Mouse (Mus musculus): ENCODE measurements around the gene Cep295nl.
A peak's percentile ranks its signal among the peaks of the same experiment; 100 is the strongest.
"Not testable (repeated sequence)": the region's sequence is repeated elsewhere in the genome, so short reads cannot be mapped to it uniquely, and the experiment has no call there.

Gene Cep295nl

GRCm38 (mm10) chr11:118342400-118342981 lies at the start of gene Cep295nl:
Gene Cep295nl, minus strand, starts transcription at chr11:118342500.
- DNase-seq (ENCODE audit: low read depth) = no peak

DNA sequence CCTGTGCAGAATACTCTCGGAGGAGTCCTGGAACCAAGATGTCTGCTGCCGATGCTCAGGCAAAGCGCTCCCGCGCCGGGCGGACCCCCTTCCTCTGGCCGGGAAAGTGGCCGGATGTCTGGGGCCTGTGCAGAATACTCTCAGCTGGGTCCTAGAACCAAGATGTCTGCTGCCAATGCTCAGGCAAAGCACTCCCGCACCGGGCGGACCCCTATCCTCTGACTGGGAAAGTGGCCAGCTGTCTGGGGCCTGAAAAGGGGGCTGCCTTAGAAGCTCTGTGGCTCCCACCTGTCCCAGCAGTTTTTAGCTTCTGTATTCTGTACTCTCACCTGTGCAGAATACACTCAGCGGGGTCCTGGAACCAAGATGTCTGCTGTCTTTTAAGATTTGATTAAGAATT lies 45.5 kb upstream of the Cep295nl start:
- DNase-seq (ENCODE audit: low read depth) = not testable (repeated sequence)

- peak; percentile 73 for DNase-seq (ENCODE audit: low read depth)
Measured at GRCm38 (mm10) chr11:118379251-118380009, 37.1 kb upstream of the Cep295nl start.

DNA sequence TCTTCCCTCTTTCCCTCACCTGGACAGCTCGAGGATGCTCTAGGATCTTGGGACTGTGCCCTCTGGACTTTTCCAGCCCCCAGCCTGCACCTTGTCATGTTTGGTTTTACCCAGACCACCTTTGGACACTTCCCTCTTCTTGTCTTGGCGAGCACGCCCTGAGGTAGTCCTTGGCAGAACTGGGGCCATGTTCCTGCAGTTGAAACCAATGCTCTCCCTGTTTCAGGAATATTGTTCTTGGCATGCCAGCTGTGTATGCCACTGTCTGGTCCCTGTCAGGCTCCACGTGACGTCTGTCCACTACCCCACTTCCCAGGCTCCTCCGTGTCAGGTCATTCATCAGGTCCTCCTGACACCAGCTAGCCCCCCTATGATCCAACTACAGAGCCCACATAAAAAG lies 36.4 kb upstream of the Cep295nl start:
- DNase-seq (ENCODE audit: low read depth) = no peak

- not testable (repeated sequence) for DNase-seq (ENCODE audit: low read depth)
Measured at GRCm38 (mm10) chr11:118376323-118376722, 34.0 kb upstream of the Cep295nl start.

GRCm38 (mm10) chr11:118375881-118376280 lies 33.6 kb upstream of the Cep295nl start:
- no peak for DNase-seq (ENCODE audit: low read depth)

- DNase-seq (ENCODE audit: low read depth) = no peak
Measured at GRCm38 (mm10) chr11:118375461-118375860, 33.2 kb upstream of the Cep295nl start.

DNA sequence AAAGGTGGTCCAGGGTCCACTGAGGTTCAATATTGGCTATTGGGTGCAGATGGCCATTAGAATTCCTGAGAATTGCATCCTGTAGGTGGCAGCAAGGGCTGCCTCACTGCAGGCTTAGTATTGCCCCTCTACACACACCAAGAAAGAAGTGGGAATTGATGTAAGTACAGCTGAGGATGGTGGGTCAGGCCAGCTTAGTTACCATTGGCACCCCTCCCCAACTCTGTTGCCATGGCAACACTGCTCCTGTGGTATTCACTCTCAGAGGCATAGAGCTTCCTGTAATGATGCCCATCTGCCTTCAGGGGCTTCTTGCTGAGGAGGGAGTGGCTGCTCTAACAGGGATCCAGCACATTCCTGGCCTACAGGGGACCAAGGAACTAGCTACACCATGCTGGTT lies 32.7 kb upstream of the Cep295nl start:
- no peak for DNase-seq (ENCODE audit: low read depth)

DNA sequence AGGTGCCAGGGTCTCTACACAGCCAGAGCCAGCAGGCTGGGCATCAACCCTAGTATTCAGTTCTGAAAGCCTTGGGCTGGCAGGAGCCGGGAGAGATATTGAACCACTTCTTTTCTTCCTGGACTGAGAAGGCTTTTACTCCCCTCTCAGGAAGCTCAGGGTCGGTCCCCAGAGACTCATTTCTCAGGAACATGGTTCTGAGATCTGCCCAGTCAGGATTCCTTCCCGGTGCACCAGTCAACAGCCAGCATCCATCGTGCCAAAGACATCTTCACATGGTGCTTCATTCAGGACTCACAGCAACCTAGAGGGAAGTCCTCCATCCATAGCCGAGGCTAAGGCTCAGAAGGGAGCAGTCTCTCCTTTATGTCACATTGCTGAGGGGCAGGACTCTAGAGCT lies 32.2 kb upstream of the Cep295nl start:
- DNase-seq (ENCODE audit: low read depth) = no peak

- peak; percentile 85 for DNase-seq (ENCODE audit: low read depth)
Measured at GRCm38 (mm10) chr11:118372641-118373040, 30.3 kb upstream of the Cep295nl start.

DNA sequence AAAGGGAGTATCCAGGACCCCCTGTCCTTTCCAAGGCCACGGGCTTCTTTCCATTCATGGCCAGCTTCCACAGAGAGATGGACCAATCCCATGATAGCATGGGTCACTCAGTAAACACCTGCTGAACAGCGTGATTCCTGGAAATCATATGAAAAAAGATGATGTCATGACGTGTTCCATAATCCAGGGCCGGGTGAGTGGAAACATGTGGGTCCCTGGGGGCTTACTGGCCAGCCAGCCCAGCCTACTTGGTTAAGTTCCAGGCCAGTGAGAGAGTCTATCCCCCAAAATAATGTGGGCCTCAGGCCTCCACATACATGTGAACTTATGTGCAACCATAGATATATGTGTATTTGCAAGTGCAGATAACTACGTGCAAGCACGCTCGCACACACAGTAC lies 29.6 kb upstream of the Cep295nl start:
- DNase-seq (ENCODE audit: low read depth) = no peak

- no peak for DNase-seq (ENCODE audit: low read depth)
Measured at GRCm38 (mm10) chr11:118369657-118370056, 27.4 kb upstream of the Cep295nl start.

DNA sequence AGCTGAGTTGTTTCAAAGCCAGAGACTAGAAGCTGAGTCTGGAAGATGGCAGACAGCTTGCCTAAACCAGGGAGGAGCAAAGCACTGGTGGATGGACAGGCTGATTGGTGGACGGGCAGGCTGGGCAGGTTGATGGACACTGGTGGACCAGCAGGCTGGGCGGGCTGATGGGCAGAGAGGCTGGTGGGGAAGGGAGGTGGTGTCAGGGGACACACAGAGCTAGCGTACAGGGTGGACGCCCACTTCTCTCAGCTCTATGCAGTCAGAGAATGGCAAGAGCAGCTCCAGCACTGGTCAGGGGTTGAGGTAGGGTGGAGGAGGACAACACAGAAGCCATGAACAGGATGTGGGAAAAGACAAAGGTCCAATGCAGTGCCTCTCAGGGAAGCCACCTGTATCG lies 27.0 kb upstream of the Cep295nl start:
- no peak for DNase-seq (ENCODE audit: low read depth)

DNA sequence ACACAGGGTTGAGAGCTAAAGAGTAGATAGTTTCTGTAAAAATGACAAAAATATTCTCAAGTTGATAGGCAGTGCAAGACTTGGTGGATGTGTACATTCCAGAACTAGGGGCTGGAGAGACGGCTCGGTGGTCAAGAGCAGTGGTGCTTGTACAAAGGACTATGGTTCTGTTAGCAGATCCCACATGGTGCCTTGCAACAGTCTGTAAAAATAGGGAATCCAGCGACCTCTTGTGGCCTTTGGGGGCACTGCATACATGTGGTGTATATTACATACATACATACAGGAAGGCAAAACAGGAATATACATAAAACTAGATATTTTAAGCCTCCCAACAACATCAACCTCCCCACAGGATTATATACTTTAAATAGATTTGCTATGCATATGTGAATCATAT lies 26.0 kb upstream of the Cep295nl start:
- no peak for DNase-seq (ENCODE audit: low read depth)

DNA sequence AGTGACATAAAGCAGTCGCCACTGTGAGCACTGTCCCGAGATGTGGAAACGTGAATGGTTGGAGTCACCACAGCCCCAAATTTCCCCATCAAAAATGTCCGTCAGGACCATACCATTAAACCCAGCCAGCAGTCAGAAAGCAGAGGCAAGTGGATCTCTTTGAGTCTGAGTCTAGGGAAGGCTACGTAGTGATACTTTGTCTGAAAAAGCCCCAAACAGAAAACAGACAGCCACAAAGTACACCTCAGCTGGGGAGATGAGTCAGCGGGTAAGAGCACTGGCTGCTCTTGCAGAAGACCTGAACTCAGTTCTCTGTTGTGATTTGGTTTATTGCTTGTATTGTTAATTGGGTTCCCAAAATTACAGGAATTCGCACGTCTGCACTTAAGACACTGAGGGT lies 24.3 kb upstream of the Cep295nl start:
- DNase-seq (ENCODE audit: low read depth) = no peak

DNA sequence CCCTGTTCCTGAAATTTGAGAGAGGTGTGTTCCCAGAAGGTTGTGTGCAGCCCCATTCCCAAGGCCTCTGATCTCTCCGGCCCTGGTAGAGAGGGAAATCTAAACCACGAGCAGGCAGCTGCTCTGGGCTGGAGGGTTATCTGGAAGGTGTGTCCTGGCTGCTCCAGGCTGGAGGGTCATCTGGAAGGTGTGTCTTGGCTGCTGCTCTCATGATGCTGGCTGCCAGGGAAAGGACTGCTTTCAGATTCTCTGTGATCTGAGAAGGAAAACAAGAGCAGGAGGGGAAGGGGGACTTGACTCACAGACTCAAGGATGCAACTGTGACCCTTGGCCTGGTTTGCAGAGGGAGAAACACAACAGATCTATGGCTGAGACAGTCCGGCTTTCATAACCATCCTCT lies 23.8 kb upstream of the Cep295nl start:
- no peak for DNase-seq (ENCODE audit: low read depth)

- DNase-seq (ENCODE audit: low read depth) = peak; percentile 96
Measured at GRCm38 (mm10) chr11:118365171-118365570, 22.9 kb upstream of the Cep295nl start.

DNA sequence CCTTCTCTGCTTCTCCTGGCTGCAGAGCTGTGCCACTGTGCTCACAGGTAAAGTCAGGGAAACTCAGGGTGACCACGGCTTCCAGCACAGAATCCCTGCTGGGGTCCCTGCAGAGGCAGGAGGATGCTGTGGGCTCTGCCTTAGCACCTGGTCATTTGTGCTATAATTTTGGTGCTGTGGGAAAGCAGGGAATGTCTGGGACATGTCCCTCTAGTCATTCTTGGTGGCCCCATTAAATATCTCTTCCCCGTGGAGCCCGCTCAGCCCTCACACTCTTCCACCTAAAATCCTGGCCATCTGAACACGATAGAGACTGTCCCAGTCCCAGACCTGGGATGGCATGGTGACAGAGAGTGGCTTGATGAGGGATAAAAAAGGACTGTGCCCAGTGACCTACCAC lies 21.7 kb upstream of the Cep295nl start:
- DNase-seq (ENCODE audit: low read depth) = no peak

GRCm38 (mm10) chr11:118362971-118363518 lies 20.7 kb upstream of the Cep295nl start:
- peak; percentile 90 for DNase-seq (ENCODE audit: low read depth)

DNA sequence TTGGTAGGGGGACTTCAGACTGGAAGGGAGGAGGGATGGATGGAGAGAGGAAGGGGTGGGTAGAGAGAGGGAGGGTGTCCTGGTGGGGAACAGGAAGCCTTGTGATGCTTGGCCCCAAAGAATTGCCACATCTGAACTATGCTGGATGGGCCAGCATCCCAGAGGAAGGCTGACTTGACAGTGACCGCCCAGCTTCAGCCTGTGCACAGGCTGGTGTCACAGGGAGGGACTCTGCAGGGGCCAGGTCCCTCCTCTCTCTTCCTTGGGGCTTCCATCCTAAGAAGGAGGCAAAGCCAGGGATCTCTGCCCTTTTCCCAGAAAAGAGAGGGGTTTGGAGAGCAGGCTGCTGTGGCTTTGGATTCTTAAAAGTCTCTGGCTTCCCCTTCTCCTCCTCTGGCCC lies 20.2 kb upstream of the Cep295nl start:
- DNase-seq (ENCODE audit: low read depth) = no peak

DNA sequence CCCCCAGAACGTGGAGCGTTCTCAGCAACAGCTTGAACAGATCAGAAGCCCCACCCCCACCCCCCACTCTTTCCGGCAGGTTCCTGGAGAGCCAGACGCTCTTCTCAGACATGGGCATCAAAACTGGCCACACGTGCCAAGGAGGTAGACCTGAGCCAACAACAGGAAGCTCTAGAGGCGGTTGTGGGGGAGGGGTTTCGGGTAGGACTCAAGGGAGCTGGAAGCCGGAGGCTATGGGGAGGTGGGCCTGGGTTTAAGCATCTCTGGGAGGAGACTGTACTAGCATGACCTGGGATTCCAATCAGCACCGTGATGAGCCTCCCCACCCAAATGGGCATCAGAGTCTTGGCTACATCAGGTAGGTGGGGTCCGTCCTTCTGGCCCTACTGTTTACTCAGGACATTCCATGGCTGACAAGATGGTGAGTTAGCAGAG lies 18.6 kb upstream of the Cep295nl start:
- no peak for DNase-seq (ENCODE audit: low read depth)

DNA sequence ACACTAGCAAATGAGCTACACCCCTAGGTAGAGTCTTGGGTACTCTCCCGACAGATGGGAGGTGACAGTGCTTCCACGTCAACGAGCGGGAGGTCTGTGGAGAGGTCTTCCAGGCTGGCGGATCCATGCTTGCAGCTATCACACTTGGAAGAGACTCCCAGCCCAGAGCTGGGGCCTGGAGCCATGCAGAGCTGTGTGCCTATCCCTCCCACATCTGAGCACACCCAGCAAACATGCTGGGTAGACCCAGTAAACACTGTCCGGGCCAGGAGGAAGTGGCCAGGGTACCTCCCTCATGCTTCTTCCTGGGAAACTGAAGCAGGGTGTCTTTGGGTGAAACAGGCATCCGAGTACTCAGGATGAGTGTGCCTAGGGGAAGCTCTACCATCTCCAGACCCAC lies 18.2 kb upstream of the Cep295nl start:
- no peak for DNase-seq (ENCODE audit: low read depth)

DNA sequence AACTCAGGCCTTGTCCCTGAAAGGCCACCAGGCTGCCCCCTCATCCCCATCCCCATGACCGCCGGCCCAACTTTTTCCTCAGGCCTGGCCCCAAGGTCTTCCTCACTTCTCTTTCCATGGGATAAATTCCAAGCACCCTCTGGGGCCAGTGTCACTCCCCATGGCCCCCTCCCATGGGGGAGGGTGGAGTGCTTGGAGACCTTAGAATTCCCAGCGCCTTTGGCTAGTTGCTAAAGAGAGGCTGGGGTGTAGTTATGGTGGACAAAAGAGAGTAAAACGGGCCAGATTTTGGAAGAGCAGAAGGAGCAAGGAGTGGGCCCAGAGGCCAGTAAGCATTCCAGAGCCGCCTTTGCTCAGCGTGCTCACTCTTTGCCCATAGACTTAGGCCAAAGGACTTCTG lies 13.3 kb upstream of the Cep295nl start, which contains the start of gene Timp2:
Timp2 (minus strand) TSS at position 101 of the 400 bp plus-strand sequence.
- DNase-seq (ENCODE audit: low read depth) = no peak

Data from fibroblast of lung, adult 2 months (primary cell).